Mouse (Mus musculus) CH12.LX (cell line): ENCODE data around the gene Cemip2. TPM values are rescaled to one million over a fixed set of nuclear protein-coding genes. Genes with fewer than 3 reads are reported as not detected.

ENCODE experiments used
- DNase-seq: peaks from one replicate; pipeline ENCODE4 v3.0.0-alpha.2; 2013; ENCODE audit errors: extremely low read depth
- H3K27ac ChIP-seq: 2 replicates; pipeline ENCODE4 v1.5.1; 2012; ENCODE audit warnings: low read depth, mild to moderate bottlenecking, control low read depth, moderate library complexity; ENCODE audit not compliant: insufficient read depth
- H3K27me3 ChIP-seq: replicated peaks from 2 replicates; pipeline ENCODE3; 2012; ENCODE audit warnings: inconsistent platforms
- H3K36me3 ChIP-seq, 2 experiments: replicated peaks in 1 of 2; 2 replicates each; pipeline versions ENCODE3 to v1.6.1; 2012; ENCODE audit warnings: inconsistent platforms in 1 of 2, low read length in 1 of 2, mild to moderate bottlenecking in 1 of 2, mixed read lengths in 1 of 2, moderate library complexity in 1 of 2; ENCODE audit not compliant: control insufficient read depth in 1 of 2, insufficient read depth in 1 of 2
- H3K4me1 ChIP-seq, 2 experiments: 2 replicates each; pipeline ENCODE4 v1.6.1; 2012; ENCODE audit warnings: inconsistent platforms in 1 of 2, moderate library complexity in 1 of 2; ENCODE audit not compliant: insufficient read depth in 2 of 2, control insufficient read depth in 1 of 2
- H3K4me2 ChIP-seq: 2 replicates; pipeline ENCODE4 v1.6.1; 2012; ENCODE audit warnings: low read depth, mild to moderate bottlenecking, control low read depth; ENCODE audit not compliant: poor library complexity, insufficient read depth, severe bottlenecking
- H3K4me3 ChIP-seq, 3 experiments: fragments of 150-350 bp in 1 of 3; sonication (generic) in 1 of 3; replicated peaks in 1 of 3; 2 replicates each; pipeline versions ENCODE3 to v1.5.1; 2011 to 2012; ENCODE audit warnings: low read depth in 2 of 3, low read length in 2 of 3, mild to moderate bottlenecking in 2 of 3, moderate library complexity in 2 of 3, control low read depth in 1 of 3, improper control_type of control experiment in 1 of 3, inconsistent platforms in 1 of 3, mixed read lengths in 1 of 3; ENCODE audit not compliant: poor library complexity in 1 of 3
- H3K79me2 ChIP-seq: replicated peaks from 2 replicates; pipeline ENCODE4 v1.6.1; 2012; ENCODE audit warnings: mild to moderate bottlenecking, moderate library complexity; ENCODE audit not compliant: control insufficient read depth, poor library complexity, insufficient read depth, severe bottlenecking; ENCODE audit errors: extremely low read depth
- H3K9ac ChIP-seq: 2 replicates; pipeline ENCODE4 v1.6.1; 2012; ENCODE audit warnings: low read depth, mild to moderate bottlenecking, control low read depth, moderate library complexity; ENCODE audit not compliant: insufficient read depth
- H3K9me3 ChIP-seq: replicated peaks from 2 replicates; pipeline ENCODE3; 2012; ENCODE audit warnings: low read length, inconsistent platforms, mixed read lengths
- BHLHE40 ChIP-seq: IDR thresholded peaks from 2 replicates; pipeline ENCODE4 v1.6.1; 2011; ENCODE audit warnings: mild to moderate bottlenecking, low read depth, low read length, improper control_type of control experiment
- CHD2 ChIP-seq: IDR thresholded peaks from 2 replicates; pipeline ENCODE4 v1.6.1; 2011; ENCODE audit warnings: low read length, improper control_type of control experiment
- CTCF ChIP-seq, 2 experiments: IDR thresholded peaks in 1 of 2; conservative IDR thresholded peaks in 1 of 2; 2 replicates each; pipeline ENCODE4 v1.5.1; 2011 to 2012; ENCODE audit warnings: low read depth in 2 of 2, low read length in 2 of 2, improper control_type of control experiment in 1 of 2, inconsistent platforms in 1 of 2, mild to moderate bottlenecking in 1 of 2, moderate library complexity in 1 of 2
- EP300 ChIP-seq: IDR thresholded peaks from 2 replicates; pipeline ENCODE4 v1.6.1; 2011; ENCODE audit warnings: low read length, improper control_type of control experiment
- GABPA ChIP-seq: IDR thresholded peaks from 2 replicates; pipeline ENCODE4 v1.6.1; 2012; ENCODE audit warnings: low read depth, low read length, improper control_type of control experiment, inconsistent platforms; ENCODE audit not compliant: insufficient replicate concordance
- KAT2A ChIP-seq: IDR thresholded peaks from 2 replicates; pipeline ENCODE4 v1.6.1; 2012; ENCODE audit warnings: low read length, improper control_type of control experiment, inconsistent platforms; ENCODE audit not compliant: insufficient replicate concordance
- MAFK ChIP-seq: IDR thresholded peaks from 2 replicates; pipeline ENCODE4 v1.6.1; 2011; ENCODE audit warnings: low read length, improper control_type of control experiment; ENCODE audit not compliant: insufficient replicate concordance
- POLR2AphosphoS2 ChIP-seq: IDR thresholded peaks from 2 replicates; pipeline ENCODE4 v1.6.1; 2011; ENCODE audit warnings: low read depth, low read length, improper control_type of control experiment
- RAD21 ChIP-seq: IDR thresholded peaks from 2 replicates; pipeline ENCODE4 v1.6.1; 2011; ENCODE audit warnings: low read depth, mild to moderate bottlenecking, low read length, improper control_type of control experiment, moderate library complexity
- RCOR1 ChIP-seq: conservative IDR thresholded peaks from 2 replicates; pipeline ENCODE4 v1.6.1; 2012; ENCODE audit warnings: low read depth, mild to moderate bottlenecking, inconsistent platforms, low read length, improper control_type of control experiment
- SMC3 ChIP-seq: IDR thresholded peaks from 2 replicates; pipeline ENCODE4 v1.6.1; 2011; ENCODE audit warnings: low read depth, low read length, improper control_type of control experiment
- TBP ChIP-seq: conservative IDR thresholded peaks from 2 replicates; pipeline ENCODE4 v1.6.1; 2011; ENCODE audit warnings: low read depth, low read length, improper control_type of control experiment
- TCF12 ChIP-seq: IDR thresholded peaks from 2 replicates; pipeline ENCODE4 v1.6.1; 2014; ENCODE audit warnings: low read depth, mild to moderate bottlenecking, inconsistent platforms, low read length, improper control_type of control experiment
- USF1 ChIP-seq: IDR thresholded peaks from 2 replicates; pipeline ENCODE4 v1.6.1; 2014; ENCODE audit warnings: low read depth, mild to moderate bottlenecking, inconsistent platforms, low read length, improper control_type of control experiment
- ZC3H11A ChIP-seq: IDR thresholded peaks from 2 replicates; pipeline ENCODE4 v1.6.1; 2012; ENCODE audit warnings: low read depth, mild to moderate bottlenecking, inconsistent platforms, low read length, improper control_type of control experiment
- ZKSCAN1 ChIP-seq: IDR thresholded peaks from 2 replicates; pipeline ENCODE4 v1.6.1; 2012; ENCODE audit warnings: low read depth, inconsistent platforms, low read length, improper control_type of control experiment, borderline replicate concordance
- ZMIZ1 ChIP-seq: IDR thresholded peaks from 2 replicates; pipeline ENCODE4 v1.6.1; 2012; ENCODE audit warnings: low read depth, mild to moderate bottlenecking, inconsistent platforms, low read length, improper control_type of control experiment
- ZNF384 ChIP-seq: IDR thresholded peaks from 2 replicates; pipeline ENCODE4 v1.6.1; 2012; ENCODE audit warnings: low read depth, low read length, improper control_type of control experiment, inconsistent platforms
- dilution Hi-C: fragments of 300-500 bp; cut with MboI; formaldehyde crosslinking; loops from 2 replicates; pipeline ENCODE4 v1.14.3; 2020; ENCODE audit warnings: low sequenced_read_pairs; ENCODE audit not compliant: extremely low pct_unique_long_range_greater_than_20kb, extremely low pct_ligation_motif_present
- in situ Hi-C: fragments of 300-500 bp; cut with MboI; formaldehyde crosslinking; loops from 3 replicates; pipeline ENCODE4 v1.14.3; 2019; ENCODE audit warnings: low sequenced_read_pairs, low pct_ligation_motif_present, low pct_unique_long_range_greater_than_20kb, mixed read lengths
- polyA plus RNA-seq: library from polyadenylated mRNA; unstranded; fragments of >175 nt; gene quantifications from 2 replicates; pipeline ENCODE4 v1.2.1, GENCODE M21; 2012; ENCODE audit warnings: low read depth; ENCODE audit not compliant: insufficient read length
- total RNA-seq, 2 experiments: library from RNA; depleted of rRNA; stranded (reverse); fragments of 300-350 nt in 1 of 2; fragments of >200 nt in 1 of 2; gene quantifications; 2 replicates each; pipeline ENCODE4 v1.2.3; 2012 to 2014

Gene Cemip2
- total and polyA plus RNA-seq, 3 experiments, result 7.4 to 8.5 (median 7.9) TPM

GRCm38 (mm10) chr19:21882110-21882940 lies 104.2 kb downstream of the Cemip2 start:
- no peaks in the 10 kb centered on the region for H3K36me3 ChIP-seq
- H3K27ac ChIP-seq, result no peak overlapping the region
- dilution Hi-C loops, result no loop called here
- H3K27me3 ChIP-seq, result no peaks in the 10 kb centered on the region
- in situ Hi-C loops, result no loop called here
- H3K4me1 ChIP-seq, result peaks cover 0 to 4% of the 10 kb centered on the region in 2 experiments; a peak in 2 of 4 replicates
- H3K9ac ChIP-seq, result no peak overlapping the region
- no peaks in the 10 kb centered on the region for H3K79me2 ChIP-seq
- H3K4me3 ChIP-seq, result no peak overlapping the region
- no peaks in the 10 kb centered on the region for H3K9me3 ChIP-seq
- DNase-seq, result no peak
- TF ChIP-seq MAFK (no peak), CHD2 (no peak)
- no peak overlapping the region for H3K4me2 ChIP-seq

GRCm38 (mm10) chr19:21883053-21883452 lies 104.9 kb downstream of the Cemip2 start:
- Histone ChIP-seq H3K36me3 (no peaks in the 10 kb centered on the region), H3K9ac (no peak overlapping the region), H3K27me3 (no peaks in the 10 kb centered on the region), H3K4me1 (peaks cover 0 to 4% of the 10 kb centered on the region in 2 experiments; a peak in 2 of 4 replicates)
- dilution Hi-C loops, result no loop called here
- no peak for TF ChIP-seq RCOR1
- no peak for TF ChIP-seq EP300
- TF ChIP-seq ZMIZ1, result no peak
- no peak for TF ChIP-seq TBP
- no peak for TF ChIP-seq ZKSCAN1
- no peak for TF ChIP-seq TCF12
- TF ChIP-seq, all 38 proteins: peak for 0
- no peak for DNase-seq
- Histone ChIP-seq H3K27ac (no peak overlapping the region), H3K9me3 (no peaks in the 10 kb centered on the region), H3K4me2 (no peak overlapping the region), H3K4me3 (no peak overlapping the region), H3K79me2 (no peaks in the 10 kb centered on the region)
- in situ Hi-C loops, result no loop called here

- TF ChIP-seq TCF12, result no peak
- TF ChIP-seq BHLHE40, result no peak
- TF ChIP-seq ZNF384, result no peak
- no peak for TF ChIP-seq ZMIZ1
- no peak for TF ChIP-seq GABPA
- TF ChIP-seq RAD21, result no peak
- TF ChIP-seq TBP, result no peak
- TF ChIP-seq USF1, result no peak
- no peak for TF ChIP-seq ZC3H11A
- no peak for TF ChIP-seq KAT2A
- no peak for TF ChIP-seq POLR2AphosphoS2
- TF ChIP-seq MAFK, result no peak
- no peak for TF ChIP-seq SMC3
- TF ChIP-seq RCOR1, result no peak
- no peak for TF ChIP-seq CTCF (conservative IDR thresholded peaks at IDR 0.05 in 1 of 2, IDR thresholded peaks at IDR 0.05 in 1 of 2; ENCODE audit: low read depth in 2 of 2, low read length in 2 of 2)
Observed at GRCm38 (mm10) chr19:21883922-21884321, 105.8 kb downstream of the Cemip2 start.

More at GRCm38 (mm10) chr19:21883922-21884321, 105.8 kb downstream of the Cemip2 start:
- Histone ChIP-seq H3K4me3 (no peak overlapping the region), H3K27me3 (no peaks in the 10 kb centered on the region), H3K9ac (no peak overlapping the region), H3K4me1 (peaks cover 0 to 4% of the 10 kb centered on the region in 2 experiments; a peak in 2 of 4 replicates), H3K27ac (no peak overlapping the region), H3K79me2 (no peaks in the 10 kb centered on the region), H3K9me3 (no peaks in the 10 kb centered on the region), H3K36me3 (no peaks in the 10 kb centered on the region), H3K4me2 (no peak overlapping the region)
- dilution Hi-C loops (no loop called here), in situ Hi-C loops (no loop called here)
- no peak for DNase-seq
